Mouse (Mus musculus) left cerebral cortex, adult 8-10 months (tissue): Measurements from ENCODE around the gene Kcnmb4. TPM values are rescaled to one million over a fixed set of nuclear protein-coding genes. Genes with fewer than 3 reads are reported as not detected.

Experiments
- DNase-seq, 2 experiments: peaks; one replicate each; pipeline ENCODE4 v3.0.0; 2022; ENCODE audit warnings: low spot score in 2 of 2
- total RNA-seq, 4 experiments: library from RNA; stranded (reverse); gene quantifications; 2 replicates each; pipeline ENCODE4 v1.2.4; 2022

The Kcnmb4 gene
- 10 to 100 TPM; 74.7 to 93.9 (median 85.3) TPM for total RNA-seq

DNA sequence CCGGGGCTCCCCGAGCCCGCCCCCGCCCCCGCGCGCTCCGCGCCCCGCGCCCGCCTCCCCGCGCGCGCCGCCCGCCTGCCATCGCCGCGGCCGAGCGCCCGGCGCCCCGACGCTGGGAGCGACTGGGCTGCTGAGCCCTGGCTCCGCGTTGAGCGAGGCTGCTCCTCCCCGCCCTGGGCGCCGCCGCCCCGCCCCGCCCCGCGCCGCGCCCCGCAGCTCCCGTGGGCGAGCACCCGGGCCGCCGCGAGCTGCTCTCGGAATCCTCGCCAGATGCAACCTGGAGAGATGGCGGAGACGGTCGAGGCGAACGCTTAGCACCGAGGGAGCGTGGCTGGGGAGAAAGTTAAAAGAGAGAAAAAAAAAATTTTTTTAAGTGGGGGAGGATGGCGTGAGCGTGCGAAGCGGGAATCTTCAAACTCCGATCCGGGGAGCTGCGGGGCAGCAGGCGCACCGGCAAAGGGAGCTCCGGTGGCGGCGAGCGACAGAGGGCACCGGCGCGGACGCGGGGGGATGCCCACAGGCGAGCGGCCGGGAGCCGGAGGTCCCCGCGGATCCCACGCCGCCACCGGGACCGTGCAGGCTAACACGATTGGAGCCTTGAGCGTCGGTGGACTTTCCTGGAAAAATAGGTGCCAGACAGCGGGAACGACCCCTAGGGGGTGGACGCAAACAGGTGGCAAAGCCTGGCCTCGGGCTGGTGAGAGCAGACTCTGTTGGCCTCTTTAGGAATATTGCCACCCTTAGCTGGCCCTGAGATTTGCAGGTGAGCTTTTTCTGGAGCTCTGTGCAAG, at the start of gene Kcnmb4:
Gene Kcnmb4 (minus strand): TSS at position 120 of the 791 bp plus-strand sequence.
- DNase-seq, result peak in 1 of 2 experiments; percentile 59

DNA sequence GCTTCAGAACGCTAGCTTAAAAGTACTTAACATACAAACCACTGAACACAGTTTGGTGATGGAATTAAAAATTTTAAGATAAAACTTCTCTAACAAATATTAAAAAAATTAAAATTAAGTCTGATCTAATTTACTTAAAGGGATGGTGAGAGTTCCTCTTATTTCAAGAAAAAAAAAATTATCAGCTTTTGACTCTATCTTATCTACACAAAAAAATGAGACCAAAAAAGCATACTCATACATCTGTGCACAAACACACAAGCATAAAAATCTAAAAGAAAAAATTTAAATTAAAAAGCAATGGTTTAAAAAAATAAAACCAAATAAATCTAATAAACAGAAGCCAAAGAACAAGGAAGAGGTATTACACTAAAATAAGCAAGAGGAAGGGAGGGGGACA, 45.9 kb upstream of the Kcnmb4 start:
- no peak for DNase-seq

- DNase-seq, result no peak
These were observed 41.9 kb upstream of the Kcnmb4 start for GRCm38 (mm10) chr10:116515590-116515989.

DNA sequence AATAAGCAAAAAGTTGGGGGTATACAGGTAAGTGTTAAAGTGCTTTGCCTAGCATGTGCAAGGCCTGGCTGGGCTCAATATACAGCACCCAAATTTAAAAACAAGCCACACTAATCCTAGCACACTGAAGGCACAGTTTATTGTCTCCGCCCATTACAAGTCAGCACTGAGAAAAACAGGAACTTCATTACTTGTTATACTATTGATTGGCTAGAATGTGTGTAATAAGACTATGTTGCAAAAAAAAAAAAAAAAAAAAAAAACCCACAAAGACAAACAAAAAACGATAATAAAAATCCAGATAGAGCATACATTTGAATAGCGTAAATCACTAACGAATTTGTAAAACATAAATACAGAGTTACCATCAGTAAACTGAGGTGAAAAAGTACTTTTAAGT, 41.5 kb upstream of the Kcnmb4 start:
- no peak for DNase-seq

DNA sequence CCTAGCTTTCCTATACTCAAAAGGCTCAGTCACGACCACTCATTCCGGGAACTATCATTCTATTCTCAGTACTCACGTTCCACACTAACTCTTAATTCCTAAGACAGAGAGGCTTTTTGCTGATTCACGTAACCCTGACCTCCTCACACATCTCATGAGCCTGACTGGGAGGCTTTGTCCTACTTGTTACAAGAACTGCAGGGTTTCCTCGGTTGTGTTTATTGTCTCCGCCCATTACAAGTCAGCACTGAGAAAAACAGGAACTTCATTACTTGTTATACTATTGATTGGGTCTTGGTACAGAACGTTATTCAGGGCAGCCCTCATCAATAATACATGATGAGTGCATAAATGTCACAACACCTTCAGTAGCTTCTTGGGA, 39.6 kb upstream of the Kcnmb4 start:
- no peak for DNase-seq

- no peak for DNase-seq
These were observed 39.0 kb upstream of the Kcnmb4 start for GRCm38 (mm10) chr10:116512521-116513253.

GRCm38 (mm10) chr10:116505303-116506014, 31.8 kb upstream of the Kcnmb4 start:
- no peak for DNase-seq

DNA sequence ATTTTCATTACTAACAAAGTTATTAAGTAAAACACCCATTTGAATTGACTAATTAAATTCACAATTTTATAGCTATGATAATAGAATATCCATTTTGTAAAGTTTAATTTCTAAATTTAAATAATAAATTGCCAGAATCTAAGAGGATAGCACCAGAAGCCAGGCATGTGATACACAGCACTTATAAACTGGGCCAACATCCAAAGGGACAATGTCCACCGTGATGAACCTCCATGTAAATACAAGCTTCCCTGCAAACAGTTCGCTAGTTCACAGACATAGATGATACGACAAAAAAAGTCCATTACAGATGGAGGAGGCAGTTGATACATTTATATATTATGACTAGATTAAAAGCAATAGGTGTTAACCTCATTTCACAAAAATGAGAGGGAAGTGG, 19.1 kb upstream of the Kcnmb4 start:
- DNase-seq, result no peak

DNA sequence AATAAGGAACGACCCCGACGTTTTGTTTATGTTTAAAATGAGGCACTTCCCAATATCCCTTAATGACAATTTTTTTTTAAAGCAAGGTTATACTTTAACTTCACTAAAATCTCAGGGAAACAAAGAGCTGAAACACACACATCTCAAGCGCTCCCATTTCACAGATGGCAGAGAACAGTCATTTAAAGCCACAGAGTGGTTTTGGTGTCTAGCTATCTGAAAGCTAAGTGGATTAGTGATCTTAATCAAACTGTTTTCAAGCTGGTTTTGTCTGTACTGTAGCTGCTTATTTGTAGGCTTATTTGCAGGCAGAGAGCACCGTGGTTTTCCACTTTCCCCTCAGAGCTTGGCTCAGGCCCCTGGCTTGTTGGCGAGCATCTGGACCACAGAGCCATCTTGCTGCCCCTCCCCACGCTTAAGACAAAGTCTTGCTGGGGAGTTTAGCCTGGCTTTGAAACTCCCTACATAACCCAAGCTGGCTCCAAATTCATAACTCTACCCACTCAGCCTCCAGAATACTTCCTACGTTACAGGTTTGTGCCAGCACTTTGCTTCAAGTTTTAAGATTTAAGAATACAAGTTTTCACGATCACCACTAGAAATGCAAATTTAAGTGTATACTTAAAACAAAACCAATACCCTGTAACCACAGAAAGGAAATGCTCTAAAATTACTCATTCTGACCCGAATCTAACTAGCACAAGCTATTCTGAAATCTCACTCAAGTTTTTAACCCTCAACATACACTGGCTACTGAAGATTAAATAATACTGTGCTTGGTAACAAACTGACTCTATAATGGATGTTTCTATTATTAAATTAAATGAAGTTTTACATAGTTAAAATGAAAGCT, 13.4 kb upstream of the Kcnmb4 start:
- peak in 1 of 2 experiments; percentile 29 for DNase-seq

- no peak for DNase-seq
These were observed 8.2 kb upstream of the Kcnmb4 start for GRCm38 (mm10) chr10:116481917-116482316.

GRCm38 (mm10) chr10:116480988-116481387, 7.3 kb upstream of the Kcnmb4 start:
- DNase-seq, result no peak

GRCm38 (mm10) chr10:116476559-116476958, 2.9 kb upstream of the Kcnmb4 start:
- DNase-seq, result no peak

- no peak for DNase-seq
These were observed 2.0 kb upstream of the Kcnmb4 start for GRCm38 (mm10) chr10:116475725-116476124.

DNA sequence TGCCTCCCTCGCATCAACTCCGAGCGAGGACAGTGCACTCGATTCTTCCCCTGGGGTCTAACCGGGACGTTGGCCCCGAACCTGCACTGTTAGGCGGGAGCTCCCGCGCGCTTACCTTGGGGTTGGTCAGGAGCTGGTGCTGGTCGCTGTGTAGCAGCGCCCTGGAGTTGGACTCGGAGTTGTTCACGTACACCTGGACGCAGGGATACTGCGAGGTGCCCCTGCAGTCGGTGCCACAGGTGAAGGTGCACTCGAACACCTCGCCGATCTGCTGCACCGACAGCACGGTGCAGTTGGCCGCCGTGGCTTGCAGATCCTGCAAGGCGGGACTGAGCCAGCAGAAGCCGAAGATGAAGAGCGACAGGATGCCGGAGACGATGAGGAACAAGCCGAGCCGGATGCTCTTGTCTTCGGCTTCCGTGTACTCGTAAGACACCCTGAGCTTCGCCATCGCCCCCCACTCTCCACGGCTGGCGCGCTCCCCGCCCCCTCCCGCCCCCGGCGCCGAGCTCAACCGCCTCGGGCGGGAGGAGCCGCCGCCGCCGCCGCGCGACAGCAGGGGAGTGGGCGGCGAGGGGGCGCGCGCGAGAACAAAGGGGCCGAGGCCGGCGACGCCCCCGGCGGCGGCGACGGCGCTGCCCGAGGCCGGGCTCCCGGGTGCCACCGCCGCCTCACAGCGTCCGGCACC, 463 bp downstream of the Kcnmb4 start:
- peak in 1 of 2 experiments; percentile 37 for DNase-seq

GRCm38 (mm10) chr10:116472579-116472978, 1.1 kb downstream of the Kcnmb4 start:
- DNase-seq, result no peak

- no peak for DNase-seq
These were observed 3.3 kb downstream of the Kcnmb4 start for GRCm38 (mm10) chr10:116470306-116470925.

DNA sequence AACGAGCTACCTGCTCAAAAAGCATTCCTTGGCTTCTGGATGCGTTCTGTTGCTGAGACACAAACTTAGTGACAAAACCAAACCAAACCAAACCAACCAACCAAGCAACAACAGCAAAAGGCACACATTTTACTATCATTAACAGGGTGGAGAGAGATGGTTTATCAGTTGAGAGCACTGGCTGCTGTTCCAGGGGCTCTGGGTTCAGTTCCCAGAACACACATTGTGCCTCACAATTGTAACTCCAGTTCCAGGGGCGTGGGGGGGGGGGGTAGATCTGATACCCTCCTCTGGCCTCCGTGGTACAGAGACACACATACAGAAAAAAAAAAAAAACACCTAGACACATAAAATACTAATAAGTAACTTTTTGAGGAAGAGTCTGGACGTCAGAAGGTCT, 5.6 kb downstream of the Kcnmb4 start:
- no peak for DNase-seq

GRCm38 (mm10) chr10:116463753-116464345, 9.8 kb downstream of the Kcnmb4 start:
- no peak for DNase-seq

DNA sequence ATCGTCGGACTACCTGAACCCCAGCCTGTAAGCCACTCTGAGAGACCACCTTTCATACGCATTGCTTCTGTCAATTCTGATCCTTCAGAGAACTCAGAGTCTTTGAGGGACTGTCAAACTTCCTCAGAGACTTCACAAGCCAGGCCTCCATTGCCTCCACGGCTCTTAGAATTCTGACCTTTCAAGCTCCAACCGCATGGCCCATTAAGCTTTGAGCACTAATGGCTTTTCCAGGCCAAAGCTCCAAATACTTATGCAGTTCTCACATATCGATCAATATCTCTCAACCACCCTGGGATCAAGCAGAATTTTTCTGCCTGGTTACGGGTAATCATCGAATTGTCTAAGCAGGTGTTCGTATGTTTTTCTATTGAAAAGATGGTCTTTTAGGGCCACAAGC, 12.2 kb downstream of the Kcnmb4 start:
- DNase-seq, result no peak

DNA sequence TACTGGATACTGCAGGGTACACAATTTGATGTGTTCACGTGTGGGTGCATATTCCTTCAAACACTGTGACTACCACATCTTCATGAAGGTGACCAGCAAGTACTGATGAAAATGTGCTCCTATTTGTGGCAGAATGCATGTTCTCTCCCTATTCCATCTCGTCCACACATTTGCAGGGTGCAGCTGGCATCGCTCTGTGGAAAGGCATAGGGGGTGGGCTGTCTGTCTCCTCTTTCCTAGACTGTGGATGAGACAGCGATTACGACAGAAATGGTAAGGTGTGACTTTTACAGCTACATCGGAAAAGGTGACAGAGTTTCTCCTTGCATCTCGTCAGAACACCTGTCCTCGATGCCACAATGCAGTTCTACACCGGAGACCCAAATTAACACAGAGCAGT, 14.9 kb downstream of the Kcnmb4 start:
- DNase-seq, result peak in 1 of 2 experiments; percentile 28
